Mouse (Mus musculus): ENCODE results near the gene Cnot8. TPM values are rescaled to one million over a fixed set of nuclear protein-coding genes. Genes with fewer than 3 reads are reported as not detected.
"Not testable (repeated sequence)": the region's sequence is repeated elsewhere in the genome, so short reads cannot be mapped to it uniquely, and the experiment has no call there.

The Cnot8 gene
- polyA plus RNA-seq (2016; fragmentation: Nextera tagmentation; extraction: Ambion mirVana), result 80.7 and 84.7 TPM in 2 replicates

DNA sequence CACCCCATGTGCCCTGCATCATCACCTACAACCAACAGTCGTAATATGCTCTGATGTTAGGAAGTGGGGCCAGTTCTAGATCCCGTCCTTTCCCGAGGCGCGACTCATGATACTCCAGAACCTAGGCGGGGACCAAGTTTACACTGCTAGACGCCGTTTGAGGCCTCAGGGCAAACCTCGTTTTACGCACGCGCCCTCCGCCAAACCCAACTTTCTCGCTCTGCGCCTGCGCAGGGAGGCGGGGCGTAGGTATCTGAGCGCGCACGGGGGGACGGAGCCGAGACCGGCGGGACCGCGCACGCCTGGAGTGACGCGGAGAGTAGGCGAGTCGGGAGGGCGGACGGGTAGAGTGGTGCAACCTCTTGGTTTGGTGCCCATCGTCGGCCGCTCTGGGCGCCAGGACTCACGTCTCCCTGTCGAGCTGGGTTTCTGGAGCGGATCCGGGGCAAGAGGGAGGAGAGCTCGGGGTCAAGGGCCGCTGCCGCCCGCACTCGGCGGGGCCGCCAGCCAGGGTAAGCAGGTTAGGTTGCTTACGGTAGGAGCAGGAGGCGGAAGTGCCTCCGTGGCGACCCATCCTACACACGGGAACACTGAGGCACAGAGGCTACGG is at the start of gene Cnot8:
TSS of gene Cnot8 (plus strand) at position 457 of the 610 bp plus-strand sequence.
- peaks cover 15% of the 10 kb centered on the region for H3K4me1 ChIP-seq
- H3K27ac ChIP-seq, result peak within 1 kb of the TSS; percentile 96
- peak within 1 kb of the TSS; percentile 88 for H3K4me3 ChIP-seq
- under 1% methylated on average over 55 of the region's 55 CpGs for WGBS
- H3K36me3 ChIP-seq, result no peaks in the 10 kb centered on the region; the same call in 1 of the 2 replicates
- H3K27me3 ChIP-seq (ENCODE audit: insufficient read depth, poor library complexity, severe bottlenecking), result peaks cover 5% of the 10 kb centered on the region
- peak; percentile 99 for DNase-seq (ENCODE audit: low spot score)
- no peaks in the 10 kb centered on the region for H3K9me3 ChIP-seq

DNA sequence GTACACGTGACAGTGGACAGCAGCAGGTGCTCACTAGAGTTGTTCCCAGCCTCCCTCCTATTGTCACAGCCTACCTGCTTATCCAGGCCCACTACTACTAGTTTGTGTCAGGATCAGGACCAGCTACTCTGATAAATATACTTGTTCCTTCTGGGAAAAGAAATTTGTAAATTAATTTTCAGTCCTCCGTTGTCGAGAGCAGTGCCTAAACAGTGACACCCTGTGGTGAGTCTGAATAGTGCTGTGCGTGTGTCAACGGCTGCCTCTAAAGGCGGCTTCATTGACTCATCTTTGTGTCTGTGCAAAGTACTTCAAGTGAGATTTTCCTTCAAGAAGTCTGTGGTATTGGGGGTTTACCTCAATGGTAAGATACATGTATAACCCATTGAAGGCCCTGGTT is 46.5 kb upstream of the Cnot8 start:
- no peaks in the 10 kb centered on the region for H3K4me1 ChIP-seq
- DNase-seq (ENCODE audit: low spot score), result no peak
- WGBS, result 74% methylated on average over 6 of the region's 6 CpGs
- H3K36me3 ChIP-seq, result peaks cover 85% of the 10 kb centered on the region
- H3K27ac ChIP-seq, result no peak overlapping the region
- H3K9me3 ChIP-seq, result no peaks in the 10 kb centered on the region
- no peak overlapping the region for H3K4me3 ChIP-seq
- H3K27me3 ChIP-seq (ENCODE audit: insufficient read depth, poor library complexity, severe bottlenecking), result no peaks in the 10 kb centered on the region

DNA sequence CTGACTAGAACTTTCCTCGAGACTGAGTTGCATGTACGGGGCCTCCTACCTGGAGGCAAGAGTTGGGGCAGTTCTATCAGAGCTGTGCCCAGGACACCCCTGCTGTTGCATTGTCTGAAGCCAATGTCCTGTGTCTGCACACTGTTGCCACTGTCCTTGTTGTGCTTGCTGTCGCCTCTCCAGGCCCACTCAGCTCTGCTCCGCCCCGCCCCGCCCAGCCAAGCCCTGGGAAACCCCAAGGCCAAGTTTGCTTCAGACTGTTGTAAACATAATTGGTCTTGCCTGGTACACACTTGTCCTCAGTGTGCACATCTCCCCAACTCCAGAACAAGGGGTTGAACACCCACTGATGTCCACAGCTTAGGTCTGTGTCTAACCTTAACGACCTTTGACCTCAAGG is 44.2 kb upstream of the Cnot8 start:
- H3K27me3 ChIP-seq (ENCODE audit: insufficient read depth, poor library complexity, severe bottlenecking); H3K4me3 ChIP-seq; DNase-seq (ENCODE audit: low spot score); H3K27ac ChIP-seq; H3K4me1 ChIP-seq; H3K9me3 ChIP-seq: not testable (repeated sequence)
- 94% methylated on average over 7 of the region's 7 CpGs for WGBS
- peaks cover 69% of the 10 kb centered on the region for H3K36me3 ChIP-seq

DNA sequence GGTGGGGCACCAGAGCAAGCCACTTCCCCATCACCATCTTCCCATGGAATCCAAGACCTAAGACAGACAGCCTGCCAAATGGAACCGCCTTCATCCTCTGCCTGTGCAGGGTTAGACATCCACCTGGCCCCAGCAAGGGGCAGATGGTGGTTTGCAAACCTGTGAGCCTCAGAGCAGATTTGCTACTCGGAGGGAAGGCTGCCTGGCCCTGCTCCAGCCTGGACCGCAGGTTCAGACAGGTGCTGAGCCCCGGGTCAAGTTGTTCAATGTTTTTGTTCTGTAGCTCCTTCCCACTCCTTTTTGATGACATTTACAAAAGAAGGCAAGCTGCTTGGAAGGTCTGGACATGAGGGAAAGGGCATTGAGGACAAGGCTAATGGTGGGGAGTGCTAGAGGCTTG is 42.7 kb upstream of the Cnot8 start:
- not testable (repeated sequence) for H3K4me3 ChIP-seq; H3K9me3 ChIP-seq; H3K27me3 ChIP-seq (ENCODE audit: insufficient read depth, poor library complexity, severe bottlenecking); DNase-seq (ENCODE audit: low spot score); H3K27ac ChIP-seq; H3K4me1 ChIP-seq
- WGBS, result 95% methylated on average over 4 of the region's 4 CpGs
- H3K36me3 ChIP-seq, result peaks cover 56% of the 10 kb centered on the region

DNA sequence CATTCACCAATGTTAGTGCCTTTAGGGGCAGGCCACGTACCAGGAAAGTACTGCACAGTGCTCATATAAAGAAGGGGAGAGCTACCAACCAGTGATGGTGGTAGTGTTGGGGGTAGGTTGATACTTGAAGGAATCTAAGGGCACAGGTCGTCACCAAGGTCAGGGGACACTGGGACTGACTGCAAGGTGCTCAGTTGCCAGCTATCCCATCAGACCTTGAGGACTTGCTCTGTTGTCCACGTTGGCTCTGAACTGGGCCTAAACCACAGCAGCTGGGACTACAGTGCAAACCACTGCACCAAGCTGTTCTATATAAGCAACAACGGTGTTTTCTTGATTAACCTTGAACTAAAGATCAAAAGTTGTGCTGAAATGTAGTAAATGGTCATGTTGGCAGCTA is 41.4 kb upstream of the Cnot8 start:
- 89% methylated on average over 4 of the region's 4 CpGs for WGBS
- H3K9me3 ChIP-seq, result no peaks in the 10 kb centered on the region
- H3K27ac ChIP-seq, result no peak overlapping the region
- peaks cover 45% of the 10 kb centered on the region for H3K36me3 ChIP-seq
- H3K27me3 ChIP-seq (ENCODE audit: insufficient read depth, poor library complexity, severe bottlenecking), result no peaks in the 10 kb centered on the region
- no peak for DNase-seq (ENCODE audit: low spot score)
- H3K4me1 ChIP-seq, result no peaks in the 10 kb centered on the region
- H3K4me3 ChIP-seq, result no peak overlapping the region

DNA sequence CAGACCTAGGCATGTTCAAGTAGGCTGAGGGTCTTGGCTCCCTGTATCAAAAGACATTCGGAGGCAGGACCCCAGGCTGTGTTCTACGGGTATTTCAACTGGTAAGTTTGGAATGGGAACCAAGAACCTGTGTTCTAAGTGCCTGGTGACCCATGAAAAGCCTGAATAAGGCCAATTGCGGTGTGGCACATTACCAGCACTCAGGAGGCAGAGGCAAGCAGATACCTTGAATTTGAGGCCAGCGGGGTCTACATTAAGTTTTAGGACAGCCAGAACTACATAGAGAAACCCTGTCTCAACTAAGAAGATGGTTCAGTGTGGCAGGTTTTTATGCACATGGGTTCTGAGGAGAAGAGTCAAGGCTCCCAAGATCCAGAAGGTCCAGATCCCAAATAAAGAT is 38.9 kb upstream of the Cnot8 start:
- Histone ChIP-seq H3K4me3 (no peak overlapping the region), H3K27me3 (ENCODE audit: insufficient read depth, poor library complexity, severe bottlenecking) (no peaks in the 10 kb centered on the region), H3K36me3 (peaks cover 24% of the 10 kb centered on the region), H3K27ac (no peak overlapping the region), H3K9me3 (no peaks in the 10 kb centered on the region), H3K4me1 (0 out of 2 replicates have a peak, but pooled peaks cover 3% of the 10 kb centered on the region)
- 86% methylated on average over 4 of the region's 4 CpGs for whole genome bisulfite sequencing
- no peak for DNase-seq (ENCODE audit: low spot score)

DNA sequence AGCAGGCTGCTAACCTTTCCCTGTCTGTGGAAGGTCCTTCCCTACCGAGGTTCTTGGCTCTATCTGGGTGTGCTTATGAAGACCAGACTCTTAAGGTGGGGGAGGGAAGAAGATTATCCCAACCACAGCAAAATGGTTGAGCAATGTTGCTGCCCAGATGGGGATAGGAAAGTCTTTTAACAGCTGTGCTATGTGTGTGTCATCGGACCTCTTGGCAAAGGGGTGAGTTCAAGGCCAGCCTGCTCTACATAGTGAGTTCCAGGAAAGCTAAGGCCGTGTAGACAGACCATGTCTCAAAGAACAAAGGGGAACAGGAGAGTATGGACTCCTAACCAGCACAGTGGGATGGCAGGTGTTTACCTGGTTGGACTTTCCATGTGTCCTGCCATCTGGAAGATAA is 31.0 kb upstream of the Cnot8 start:
- 73% methylated on average over 3 of the region's 3 CpGs for WGBS

DNA sequence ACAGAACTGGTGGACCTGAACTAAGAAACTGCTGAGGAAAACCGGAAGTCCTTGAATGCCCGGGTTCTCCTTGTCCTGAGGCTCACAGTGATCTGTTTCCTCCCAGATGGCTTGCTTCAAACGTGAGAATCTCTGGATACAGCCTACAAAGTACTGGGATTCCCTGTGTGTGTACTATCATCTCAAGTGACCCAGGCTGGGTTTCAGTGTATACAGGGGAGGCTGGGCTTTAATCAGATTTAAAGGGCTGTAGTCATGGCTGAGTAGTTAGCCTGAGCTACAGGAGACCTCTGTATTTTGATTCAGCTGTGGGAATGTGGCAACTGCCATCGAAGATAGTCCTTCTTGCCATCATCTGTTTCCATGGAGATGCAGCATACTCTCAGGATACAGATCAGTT is 26.7 kb upstream of the Cnot8 start:
- DNase-seq (ENCODE audit: low spot score), result no peak
- WGBS, result 77% methylated on average over 4 of the region's 4 CpGs
- H3K4me1 ChIP-seq, result no peaks in the 10 kb centered on the region
- H3K9me3 ChIP-seq, result no peaks in the 10 kb centered on the region
- H3K4me3 ChIP-seq, result no peak overlapping the region
- H3K36me3 ChIP-seq, result no peaks in the 10 kb centered on the region
- H3K27ac ChIP-seq, result no peak overlapping the region
- H3K27me3 ChIP-seq (ENCODE audit: insufficient read depth, poor library complexity, severe bottlenecking), result no peaks in the 10 kb centered on the region

More for the DNA sequence above, 31.0 kb upstream of the Cnot8 start:
- no peaks in the 10 kb centered on the region for H3K27me3 ChIP-seq (ENCODE audit: insufficient read depth, poor library complexity, severe bottlenecking)
- DNase-seq (ENCODE audit: low spot score), result no peak
- H3K4me3 ChIP-seq, result no peak overlapping the region
- no peaks in the 10 kb centered on the region for H3K36me3 ChIP-seq
- H3K9me3 ChIP-seq, result no peaks in the 10 kb centered on the region
- H3K4me1 ChIP-seq, result 0 out of 2 replicates have a peak, but pooled peaks cover 3% of the 10 kb centered on the region
- H3K27ac ChIP-seq, result no peak overlapping the region

DNA sequence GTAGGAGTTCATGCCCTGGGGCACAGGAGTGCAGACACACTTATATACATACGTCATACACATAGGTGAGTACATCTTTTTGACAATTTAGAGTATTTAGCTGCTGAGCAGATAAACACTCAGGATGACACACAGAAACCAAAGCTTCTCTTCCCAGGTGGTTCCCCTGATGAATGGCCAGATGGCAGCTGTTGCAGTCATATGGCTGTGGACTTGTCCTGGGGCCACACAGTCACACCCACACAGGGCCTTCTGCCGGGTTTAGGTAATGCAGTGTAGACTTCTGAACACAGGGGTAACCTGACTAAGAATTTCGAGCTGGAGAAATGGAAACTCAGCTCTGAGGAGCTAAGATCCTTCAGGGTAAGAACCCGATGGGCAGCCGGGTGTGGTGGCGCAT is 22.2 kb upstream of the Cnot8 start:
- Histone ChIP-seq H3K27me3 (ENCODE audit: insufficient read depth, poor library complexity, severe bottlenecking) (no peaks in the 10 kb centered on the region), H3K27ac (no peak overlapping the region), H3K4me3 (no peak overlapping the region), H3K36me3 (no peaks in the 10 kb centered on the region), H3K9me3 (no peaks in the 10 kb centered on the region), H3K4me1 (no peaks in the 10 kb centered on the region)
- WGBS, result 81% methylated on average over 6 of the region's 6 CpGs
- no peak for DNase-seq (ENCODE audit: low spot score)

DNA sequence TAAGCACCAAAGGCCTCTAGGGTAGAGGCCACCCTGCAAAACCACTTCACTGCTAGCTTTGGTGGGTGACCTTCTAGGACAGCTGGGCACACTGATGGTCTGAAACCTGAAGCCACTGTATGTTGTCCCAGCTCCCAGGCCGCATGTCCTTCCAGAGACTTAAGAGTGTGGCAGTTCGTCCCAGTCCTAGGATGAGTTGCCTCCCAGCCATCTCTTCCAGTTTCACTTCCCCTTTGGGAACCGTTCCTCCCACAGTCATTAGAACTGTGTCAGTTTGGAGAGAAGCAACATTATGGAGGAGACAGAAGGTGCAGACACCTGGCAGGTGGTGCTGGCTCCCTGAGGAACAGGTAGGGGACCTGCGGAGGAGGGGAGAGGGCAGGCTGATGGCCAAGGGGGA is 11.4 kb upstream of the Cnot8 start:
- no peaks in the 10 kb centered on the region for H3K9me3 ChIP-seq
- peaks cover 9% of the 10 kb centered on the region for H3K27me3 ChIP-seq (ENCODE audit: insufficient read depth, poor library complexity, severe bottlenecking)
- H3K4me3 ChIP-seq, result peak overlapping the region; percentile 40
- H3K27ac ChIP-seq, result peak overlapping the region; percentile 56; the same call in 1 of the 2 replicates
- H3K36me3 ChIP-seq, result no peaks in the 10 kb centered on the region
- DNase-seq (ENCODE audit: low spot score), result no peak
- peaks cover 15% of the 10 kb centered on the region for H3K4me1 ChIP-seq
- 53% methylated on average over 4 of the region's 4 CpGs for WGBS

DNA sequence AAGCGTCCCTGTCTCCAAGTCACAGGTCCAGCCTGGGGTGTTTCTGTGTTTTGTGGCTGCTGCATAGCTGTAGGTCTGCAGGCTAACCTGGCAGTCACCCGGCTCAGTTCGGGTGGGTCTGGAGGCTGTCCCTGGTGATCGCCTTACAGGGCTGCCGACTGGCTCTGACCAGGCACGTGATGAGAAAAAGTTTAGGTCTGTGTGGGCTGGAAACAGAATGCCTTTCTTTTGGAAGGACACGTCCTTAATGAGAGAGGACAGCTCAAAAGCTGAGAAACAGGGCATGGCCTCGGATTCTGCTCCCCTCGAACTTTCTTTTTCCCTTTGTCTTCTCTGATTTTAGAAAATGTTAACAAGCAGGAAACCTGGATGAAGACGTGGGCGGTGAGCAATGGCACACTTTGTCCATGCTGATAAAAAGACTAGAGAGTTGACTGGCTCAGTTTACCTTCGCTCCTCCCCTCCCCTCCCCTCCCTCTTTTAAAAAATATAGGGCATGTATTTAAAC is 10.9 kb upstream of the Cnot8 start, which contains the start of gene Gm12248:
TSS of gene Gm12248 (minus strand) at position 114 of the 508 bp plus-strand sequence.
- Histone ChIP-seq H3K9me3 (no peaks in the 10 kb centered on the region), H3K4me1 (peaks cover 20% of the 10 kb centered on the region), H3K4me3 (peak within 1 kb of the TSS; percentile 40), H3K27me3 (ENCODE audit: insufficient read depth, poor library complexity, severe bottlenecking) (peaks cover 11% of the 10 kb centered on the region), H3K27ac (peak within 1 kb of the TSS; percentile 56), H3K36me3 (no peaks in the 10 kb centered on the region)
- peak; percentile 77 for DNase-seq (ENCODE audit: low spot score)
- 16% methylated on average over 12 of the region's 12 CpGs for WGBS

DNA sequence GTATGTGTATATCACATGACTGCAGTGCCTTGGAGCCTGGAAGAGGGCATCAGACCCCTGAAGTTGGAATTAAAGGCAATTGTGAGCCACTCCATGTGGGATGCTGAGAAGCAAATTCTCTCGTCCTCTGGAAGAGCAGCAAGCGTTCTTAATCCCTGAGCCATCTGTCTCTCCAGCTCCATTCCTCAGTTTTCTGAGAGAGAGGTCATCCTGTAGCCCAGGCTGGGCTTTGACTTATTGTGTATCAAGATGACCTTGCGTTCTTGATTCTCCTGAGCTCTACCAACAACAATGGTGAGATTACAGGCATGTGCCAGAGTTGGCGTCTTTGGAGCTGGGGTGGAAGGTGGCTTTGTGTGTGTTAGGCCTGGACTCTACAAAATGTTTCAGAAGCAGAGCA is 9.2 kb upstream of the Cnot8 start:
- DNase-seq (ENCODE audit: low spot score), result no peak
- 76% methylated on average over 4 of the region's 4 CpGs for WGBS
- Histone ChIP-seq H3K4me1 (peaks cover 20% of the 10 kb centered on the region), H3K36me3 (no peaks in the 10 kb centered on the region), H3K4me3 (no peak overlapping the region), H3K27ac (no peak overlapping the region), H3K27me3 (ENCODE audit: insufficient read depth, poor library complexity, severe bottlenecking) (peaks cover 23% of the 10 kb centered on the region), H3K9me3 (no peaks in the 10 kb centered on the region)

DNA sequence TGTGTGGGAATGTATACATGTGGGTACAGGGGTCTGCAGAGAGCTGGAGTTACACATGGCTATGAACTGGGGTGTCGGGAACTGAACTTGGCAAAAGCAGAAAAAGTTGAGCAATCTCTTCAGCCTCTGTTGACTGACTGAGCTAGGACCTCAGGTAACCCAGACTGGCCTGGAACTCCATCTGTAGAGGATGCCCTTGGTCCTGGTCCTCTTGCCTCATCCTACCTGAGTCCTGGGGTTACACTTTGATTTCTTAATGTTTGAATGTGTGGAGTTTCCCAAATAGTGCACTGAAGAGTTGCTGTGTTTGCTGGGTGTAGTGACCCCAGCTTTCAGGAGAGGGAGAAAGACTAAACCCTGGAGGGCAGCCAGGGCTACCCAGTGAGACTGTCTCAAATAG is 8.4 kb upstream of the Cnot8 start:
- Histone ChIP-seq H3K9me3 (no peaks in the 10 kb centered on the region), H3K36me3 (no peaks in the 10 kb centered on the region), H3K4me3 (no peak overlapping the region), H3K4me1 (peaks cover 20% of the 10 kb centered on the region), H3K27ac (no peak overlapping the region), H3K27me3 (ENCODE audit: insufficient read depth, poor library complexity, severe bottlenecking) (peaks cover 23% of the 10 kb centered on the region)
- DNase-seq (ENCODE audit: low spot score), result no peak
- WGBS, result 82% methylated on average over 1 of the region's 1 CpGs

DNA sequence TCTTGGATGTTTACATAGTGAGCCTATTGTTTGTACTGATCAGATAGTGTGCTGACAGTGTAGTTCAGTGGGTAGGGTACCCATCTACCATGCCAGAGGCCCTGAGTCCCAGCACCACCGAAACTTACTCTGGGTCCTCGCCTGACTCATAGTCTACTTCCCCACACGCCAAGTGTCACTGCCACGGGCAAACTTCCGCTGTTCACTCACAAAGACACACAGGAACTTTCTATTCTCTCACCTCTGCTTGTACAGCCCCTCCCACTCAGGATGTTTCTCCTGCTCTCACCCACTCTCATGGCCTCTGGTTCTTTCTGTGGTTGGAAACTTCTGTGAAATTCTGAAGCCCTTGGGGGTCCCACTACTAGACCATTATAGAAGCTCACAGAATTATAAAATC is 7.8 kb upstream of the Cnot8 start:
- 73% methylated on average over 5 of the region's 5 CpGs for WGBS
- DNase-seq (ENCODE audit: low spot score), result no peak
- peaks cover 20% of the 10 kb centered on the region for H3K4me1 ChIP-seq
- H3K27ac ChIP-seq, result no peak overlapping the region
- H3K27me3 ChIP-seq (ENCODE audit: insufficient read depth, poor library complexity, severe bottlenecking), result peaks cover 23% of the 10 kb centered on the region
- no peak overlapping the region for H3K4me3 ChIP-seq
- no peaks in the 10 kb centered on the region for H3K36me3 ChIP-seq
- no peaks in the 10 kb centered on the region for H3K9me3 ChIP-seq

All from heart, embryonic 10.5 days (tissue).